Mouse (Mus musculus) lung, postnatal 0 days (tissue): Measurements from ENCODE around the gene Pde4a. TPM values are rescaled to one million over a fixed set of nuclear protein-coding genes. Genes with fewer than 3 reads are reported as not detected.

Source experiments
- ATAC-seq: fragments of 200-750 bp; cut with Nextera tagmentation; 2 replicates; pipeline ENCODE4 v1.8.0; 2017; ENCODE audit warnings: moderate library complexity
- DNase-seq: peaks from one replicate; pipeline ENCODE4 v3.0.0-alpha.2; 2016; ENCODE audit warnings: low spot score
- H3K27ac ChIP-seq: fragments of 300-500 bp; sonication (generic); 2 replicates; pipeline ENCODE4 v1.5.1; 2014; ENCODE audit warnings: antibody characterized with exemption, mild to moderate bottlenecking, low read length, mixed read lengths
- H3K27me3 ChIP-seq: fragments of 300-500 bp; sonication (generic); replicated peaks from 2 replicates; pipeline ENCODE4 v1.6.1; 2014; ENCODE audit warnings: low read length, mixed read lengths; ENCODE audit not compliant: insufficient read depth
- H3K36me3 ChIP-seq: fragments of 300-500 bp; sonication (generic); 2 replicates; pipeline ENCODE4 v1.6.1; 2014; ENCODE audit warnings: low read length, mixed read lengths; ENCODE audit not compliant: insufficient read depth
- H3K4me1 ChIP-seq: fragments of 300-500 bp; sonication (generic); 2 replicates; pipeline ENCODE4 v1.6.1; 2014; ENCODE audit warnings: antibody characterized with exemption, low read depth, low read length, mixed read lengths; ENCODE audit not compliant: insufficient read depth
- H3K4me2 ChIP-seq: fragments of 300-500 bp; sonication (generic); replicated peaks from 2 replicates; pipeline ENCODE4 v1.6.1; 2014; ENCODE audit warnings: low read depth, mild to moderate bottlenecking, low read length, moderate library complexity, mixed read lengths
- H3K4me3 ChIP-seq: fragments of 300-500 bp; sonication (generic); 2 replicates; pipeline ENCODE4 v1.5.1; 2014; ENCODE audit warnings: low read depth, low read length
- H3K9ac ChIP-seq: fragments of 300-500 bp; sonication (generic); replicated peaks from 2 replicates; pipeline ENCODE4 v1.6.1; 2014; ENCODE audit warnings: low read depth, mild to moderate bottlenecking
- H3K9me3 ChIP-seq: fragments of 300-500 bp; sonication (generic); 2 replicates; pipeline ENCODE4 v1.6.1; 2016; ENCODE audit warnings: low read length, mixed read lengths
- CTCF ChIP-seq: IDR thresholded peaks from 2 replicates; pipeline ENCODE4 v1.5.1; 2016; ENCODE audit warnings: antibody characterized with exemption, mild to moderate bottlenecking
- EP300 ChIP-seq: IDR thresholded peaks from 2 replicates; pipeline ENCODE4 v1.6.1; 2016; ENCODE audit warnings: antibody characterized with exemption, mild to moderate bottlenecking, control low read depth
- WGBS: fragments of 180-500 bp; shearing (Covaris S2); extraction: QIAGEN DNeasy Blood & Tissue Kit; methylation state at CpG from one replicate; pipeline ENCODE4 v1.1.7; 2014; 5-methylcytosine and 5-hydroxymethylcytosine counted together
- polyA plus RNA-seq: library from polyadenylated mRNA; unstranded; fragments of >200 nt; fragmentation: Nextera tagmentation; extraction: Ambion mirVana; gene quantifications from 2 replicates; pipeline ENCODE4 v1.2.1, GENCODE M21; 2015

The Pde4a gene
- polyA plus RNA-seq, 1 experiment from 2014 or later: 3.9 TPM

- ATAC-seq: no peak
- WGBS: 28% methylated on average over 3 of the region's 3 CpGs
Observed at GRCm38 (mm10) chr9:21166516-21166915, 1.0 kb downstream of the Pde4a start.

GRCm38 (mm10) chr9:21167140-21168097, 1.9 kb downstream of the Pde4a start:
- ATAC-seq (peak; percentile 29; the same call in 1 of the 2 replicates), DNase-seq (peak; percentile 78)
- H3K4me2 ChIP-seq: peak overlapping the region; percentile 80
- peak overlapping the region; percentile 6; the same call in 1 of the 2 replicates for H3K9ac ChIP-seq
- peak overlapping the region; percentile 30 for H3K4me3 ChIP-seq
- 51% methylated on average over 10 of the region's 10 CpGs for WGBS
- H3K9me3 ChIP-seq: no peaks in the 10 kb centered on the region
- TF ChIP-seq EP300 (no peak), CTCF (peak; percentile 24; the same call in 1 of the 2 replicates)
- peaks cover 21% of the 10 kb centered on the region for H3K4me1 ChIP-seq
- H3K36me3 ChIP-seq: no peaks in the 10 kb centered on the region
- H3K27ac ChIP-seq: peak overlapping the region; percentile 86
- H3K27me3 ChIP-seq: peaks cover 30% of the 10 kb centered on the region

More at GRCm38 (mm10) chr9:21166516-21166915, 1.0 kb downstream of the Pde4a start:
- Histone ChIP-seq H3K27me3 (peaks cover 33% of the 10 kb centered on the region), H3K27ac (peak overlapping the region; percentile 86; the same call in 1 of the 2 replicates), H3K36me3 (no peaks in the 10 kb centered on the region), H3K4me1 (peaks cover 21% of the 10 kb centered on the region), H3K9me3 (no peaks in the 10 kb centered on the region), H3K4me2 (peak overlapping the region; percentile 80), H3K4me3 (peak overlapping the region; percentile 43; the same call in 1 of the 2 replicates), H3K9ac (no peak overlapping the region)
- no peak for DNase-seq
- no peak for TF ChIP-seq EP300
- no peak for TF ChIP-seq CTCF

- DNase-seq: peak; percentile 82
- Histone ChIP-seq H3K9me3 (no peaks in the 10 kb centered on the region), H3K9ac (peak overlapping the region; percentile 6; the same call in 1 of the 2 replicates), H3K4me3 (peak overlapping the region; percentile 30), H3K36me3 (no peaks in the 10 kb centered on the region), H3K27me3 (peaks cover 27% of the 10 kb centered on the region), H3K4me2 (peak overlapping the region; percentile 80), H3K4me1 (peaks cover 21% of the 10 kb centered on the region), H3K27ac (peak overlapping the region; percentile 86)
- WGBS: 7% methylated on average over 30 of the region's 30 CpGs
- ATAC-seq: peak; percentile 66
- TF ChIP-seq EP300 (no peak), CTCF (peak; percentile 96)
Observed at GRCm38 (mm10) chr9:21168161-21169123, 2.9 kb downstream of the Pde4a start.

GRCm38 (mm10) chr9:21169157-21169556, 3.6 kb downstream of the Pde4a start:
- DNase-seq (no peak), ATAC-seq (no peak)
- TF ChIP-seq EP300: no peak
- TF ChIP-seq CTCF: no peak
- Histone ChIP-seq H3K27me3 (peaks cover 20% of the 10 kb centered on the region), H3K4me2 (no peak overlapping the region), H3K27ac (0 out of 2 replicates have a peak overlapping the region, but pooled peaks have one; percentile 86), H3K4me3 (no peak overlapping the region), H3K4me1 (peaks cover 21% of the 10 kb centered on the region), H3K9me3 (no peaks in the 10 kb centered on the region), H3K36me3 (no peaks in the 10 kb centered on the region), H3K9ac (no peak overlapping the region)
- WGBS: 33% methylated on average over 1 of the region's 1 CpGs

- Histone ChIP-seq H3K4me1 (no peaks in the 10 kb centered on the region), H3K4me3 (no peak overlapping the region), H3K4me2 (no peak overlapping the region), H3K27ac (no peak overlapping the region), H3K9me3 (no peaks in the 10 kb centered on the region), H3K9ac (no peak overlapping the region), H3K27me3 (no peaks in the 10 kb centered on the region), H3K36me3 (no peaks in the 10 kb centered on the region)
- ATAC-seq (no peak), DNase-seq (no peak)
- TF ChIP-seq CTCF (no peak), EP300 (no peak)
- WGBS: 62% methylated on average over 6 of the region's 6 CpGs
Observed at GRCm38 (mm10) chr9:21172364-21172763, 6.8 kb downstream of the Pde4a start.
